Mouse (Mus musculus) inflammation-experienced regulatory T-cells, adult 6 months (primary cell): ENCODE data around the gene Elovl2. TPM values are rescaled to one million over a fixed set of nuclear protein-coding genes. Genes with fewer than 3 reads are reported as not detected.
"Not testable (repeated sequence)": the region's sequence is repeated elsewhere in the genome, so short reads cannot be mapped to it uniquely, and the experiment has no call there.

Experiments used
- ATAC-seq: one replicate; pipeline ENCODE4 v1.8.0; 2017
- polyA plus RNA-seq, 3 experiments: library from polyadenylated mRNA; unstranded; fragments of 100-300 nt; shearing (Covaris generic); gene quantifications; one replicate each; pipeline ENCODE4 v1.2.1; 2017

Gene Elovl2
- polyA plus RNA-seq, 3 experiments from 2014 or later: not detected

GRCm38 (mm10) chr13:41233241-41233640 lies 13.0 kb upstream of the Elovl2 start:
- no peak for ATAC-seq

GRCm38 (mm10) chr13:41232209-41232608 lies 12.0 kb upstream of the Elovl2 start:
- no peak for ATAC-seq

- ATAC-seq: no peak
Measured at GRCm38 (mm10) chr13:41231389-41231983, 11.3 kb upstream of the Elovl2 start.

- no peak for ATAC-seq
Measured at GRCm38 (mm10) chr13:41230256-41230655, 10.1 kb upstream of the Elovl2 start.

GRCm38 (mm10) chr13:41228060-41228459 lies 7.9 kb upstream of the Elovl2 start:
- no peak for ATAC-seq

- no peak for ATAC-seq
Measured at GRCm38 (mm10) chr13:41226513-41226912, 6.3 kb upstream of the Elovl2 start.

GRCm38 (mm10) chr13:41219687-41220303 lies 410 bp downstream of the Elovl2 start:
- ATAC-seq: no peak

GRCm38 (mm10) chr13:41219056-41219455 lies 1.1 kb downstream of the Elovl2 start:
- no peak for ATAC-seq

- no peak for ATAC-seq
Measured at GRCm38 (mm10) chr13:41216236-41216635, 4.0 kb downstream of the Elovl2 start.

GRCm38 (mm10) chr13:41215669-41216068 lies 4.5 kb downstream of the Elovl2 start:
- ATAC-seq: no peak

GRCm38 (mm10) chr13:41212558-41213322 lies 7.5 kb downstream of the Elovl2 start:
- no peak for ATAC-seq

GRCm38 (mm10) chr13:41211276-41211675 lies 8.9 kb downstream of the Elovl2 start:
- no peak for ATAC-seq

GRCm38 (mm10) chr13:41206241-41206640 lies 14.0 kb downstream of the Elovl2 start:
- no peak for ATAC-seq

- ATAC-seq: not testable (repeated sequence)
Measured at GRCm38 (mm10) chr13:41205568-41205967, 14.6 kb downstream of the Elovl2 start.

- ATAC-seq: no peak
Measured at GRCm38 (mm10) chr13:41203691-41204090, 16.5 kb downstream of the Elovl2 start.

- no peak for ATAC-seq
Measured at GRCm38 (mm10) chr13:41203289-41203688, 16.9 kb downstream of the Elovl2 start.

- ATAC-seq: no peak
Measured at GRCm38 (mm10) chr13:41200861-41201260, 19.3 kb downstream of the Elovl2 start.

- ATAC-seq: no peak
Measured at GRCm38 (mm10) chr13:41195640-41196333, 24.4 kb downstream of the Elovl2 start.

- no peak for ATAC-seq
Measured at GRCm38 (mm10) chr13:41187886-41188285, 32.3 kb downstream of the Elovl2 start.

- ATAC-seq: no peak
Measured at GRCm38 (mm10) chr13:41158426-41158825, 61.8 kb downstream of the Elovl2 start.

GRCm38 (mm10) chr13:41153146-41153545 lies 67.1 kb downstream of the Elovl2 start:
- no peak for ATAC-seq

GRCm38 (mm10) chr13:41146271-41146670 lies 73.9 kb downstream of the Elovl2 start:
- ATAC-seq: no peak

- no peak for ATAC-seq
Measured at GRCm38 (mm10) chr13:41145433-41145970, 74.7 kb downstream of the Elovl2 start.
